Mouse (Mus musculus) embryonic facial prominence, embryonic 10.5 days (tissue): ENCODE measurements around the gene Tmed1. TPM values are rescaled to one million over a fixed set of nuclear protein-coding genes. Genes with fewer than 3 reads are reported as not detected.
A peak's percentile ranks its signal among the peaks of the same experiment; 100 is the strongest.

Experiments
- DNase-seq: peaks from one replicate; pipeline ENCODE4 v3.0.0-alpha.2; 2017; ENCODE audit warnings: low spot score
- H3K27ac ChIP-seq: fragments of 300-500 bp; sonication (generic); replicated peaks from 2 replicates; pipeline ENCODE4 v1.5.1; 2016; ENCODE audit warnings: mild to moderate bottlenecking
- H3K27me3 ChIP-seq: fragments of 300-500 bp; sonication (generic); replicated peaks from 2 replicates; pipeline ENCODE4 v1.6.1; 2016; ENCODE audit warnings: low read depth, mild to moderate bottlenecking; ENCODE audit not compliant: poor library complexity, severe bottlenecking
- H3K36me3 ChIP-seq: fragments of 300-500 bp; sonication (generic); replicated peaks from 2 replicates; pipeline ENCODE4 v1.6.1; 2016; ENCODE audit warnings: mild to moderate bottlenecking, moderate library complexity
- H3K4me1 ChIP-seq: fragments of 300-500 bp; sonication (generic); 2 replicates; pipeline ENCODE4 v1.6.1; 2016
- H3K4me3 ChIP-seq: fragments of 300-500 bp; sonication (generic); 2 replicates; pipeline ENCODE4 v1.5.1; 2016; ENCODE audit warnings: mild to moderate bottlenecking, moderate library complexity
- H3K9me3 ChIP-seq: fragments of 300-500 bp; sonication (generic); 2 replicates; pipeline ENCODE4 v1.6.1; 2016; ENCODE audit warnings: mild to moderate bottlenecking
- WGBS: fragments of 180-500 bp; shearing (Covaris S2); methylation state at CpG from one replicate; pipeline ENCODE4 v1.1.7; 2016; 5-methylcytosine and 5-hydroxymethylcytosine counted together
- polyA plus RNA-seq: library from polyadenylated mRNA; unstranded; fragments of >200 nt; fragmentation: Nextera tagmentation; extraction: Ambion mirVana; gene quantifications from 2 replicates; pipeline ENCODE4 v1.2.1, GENCODE M21; 2016

The Tmed1 gene
- polyA plus RNA-seq, 1 experiment from 2014 or later: 119 TPM

GRCm38 (mm10) chr9:21517947-21518495 is 8.0 kb upstream of the Tmed1 start:
- DNase-seq: no peak
- Histone ChIP-seq H3K36me3 (no peaks in the 10 kb centered on the region; the same call in 1 of the 2 replicates), H3K4me1 (no peaks in the 10 kb centered on the region), H3K27me3 (no peaks in the 10 kb centered on the region), H3K4me3 (no peak overlapping the region), H3K27ac (no peak overlapping the region), H3K9me3 (peaks cover 8% of the 10 kb centered on the region)
- WGBS: 75% methylated on average over 6 of the region's 6 CpGs

- Histone ChIP-seq H3K9me3 (peaks cover 3% of the 10 kb centered on the region; the same call in 1 of the 2 replicates), H3K27me3 (no peaks in the 10 kb centered on the region), H3K27ac (no peak overlapping the region), H3K4me3 (no peak overlapping the region), H3K4me1 (peaks cover 20% of the 10 kb centered on the region), H3K36me3 (peaks cover 7% of the 10 kb centered on the region)
- WGBS: 98% methylated on average over 4 of the region's 4 CpGs
- DNase-seq: no peak
Measured at GRCm38 (mm10) chr9:21513466-21513865, 3.4 kb upstream of the Tmed1 start.

GRCm38 (mm10) chr9:21511052-21511451 is 1.0 kb upstream of the Tmed1 start:
- Histone ChIP-seq H3K9me3 (peaks cover 3% of the 10 kb centered on the region; the same call in 1 of the 2 replicates), H3K36me3 (peaks cover 31% of the 10 kb centered on the region), H3K27ac (peak overlapping the region; percentile 94), H3K4me1 (peaks cover 20% of the 10 kb centered on the region), H3K4me3 (peak overlapping the region; percentile 80), H3K27me3 (no peaks in the 10 kb centered on the region)
- DNase-seq: no peak
- 78% methylated on average over 9 of the region's 9 CpGs for WGBS

- peaks cover 3% of the 10 kb centered on the region; the same call in 1 of the 2 replicates for H3K9me3 ChIP-seq
- H3K27me3 ChIP-seq: no peaks in the 10 kb centered on the region
- DNase-seq: no peak
- H3K4me1 ChIP-seq: peaks cover 20% of the 10 kb centered on the region
- peaks cover 35% of the 10 kb centered on the region for H3K36me3 ChIP-seq
- H3K27ac ChIP-seq: peak overlapping the region; percentile 94
- peak overlapping the region; percentile 80 for H3K4me3 ChIP-seq
- 6% methylated on average over 7 of the region's 7 CpGs for WGBS
Measured at GRCm38 (mm10) chr9:21510689-21511015, 600 bp upstream of the Tmed1 start.

- no peak for DNase-seq
- Histone ChIP-seq H3K27me3 (no peaks in the 10 kb centered on the region), H3K4me1 (peaks cover 20% of the 10 kb centered on the region), H3K27ac (peak overlapping the region; percentile 94; the same call in 1 of the 2 replicates), H3K36me3 (peaks cover 53% of the 10 kb centered on the region), H3K9me3 (peaks cover 3% of the 10 kb centered on the region; the same call in 1 of the 2 replicates), H3K4me3 (peak overlapping the region; percentile 80)
- 74% methylated on average over 7 of the region's 7 CpGs for WGBS
Measured at GRCm38 (mm10) chr9:21508871-21509404, 1.1 kb downstream of the Tmed1 start.

- Histone ChIP-seq H3K36me3 (peaks cover 63% of the 10 kb centered on the region), H3K4me3 (no peak overlapping the region), H3K27ac (no peak overlapping the region), H3K27me3 (no peaks in the 10 kb centered on the region), H3K9me3 (no peaks in the 10 kb centered on the region), H3K4me1 (peaks cover 20% of the 10 kb centered on the region)
- DNase-seq: no peak
- WGBS: 93% methylated on average over 15 of the region's 15 CpGs
Measured at GRCm38 (mm10) chr9:21507753-21508430, 2.2 kb downstream of the Tmed1 start.

GRCm38 (mm10) chr9:21505767-21506166 is 4.3 kb downstream of the Tmed1 start:
- H3K4me1 ChIP-seq: peaks cover 15% of the 10 kb centered on the region
- no peaks in the 10 kb centered on the region for H3K27me3 ChIP-seq
- H3K4me3 ChIP-seq: no peak overlapping the region
- peaks cover 69% of the 10 kb centered on the region for H3K36me3 ChIP-seq
- H3K9me3 ChIP-seq: no peaks in the 10 kb centered on the region
- no peak for DNase-seq
- no peak overlapping the region for H3K27ac ChIP-seq

GRCm38 (mm10) chr9:21503352-21503751 is 6.7 kb downstream of the Tmed1 start:
- no peak for DNase-seq
- Histone ChIP-seq H3K36me3 (peaks cover 78% of the 10 kb centered on the region), H3K27me3 (no peaks in the 10 kb centered on the region), H3K9me3 (no peaks in the 10 kb centered on the region), H3K4me3 (no peak overlapping the region), H3K27ac (no peak overlapping the region), H3K4me1 (peaks cover 2% of the 10 kb centered on the region; the same call in 1 of the 2 replicates)
- 94% methylated on average over 8 of the region's 8 CpGs for WGBS

- no peak overlapping the region for H3K4me3 ChIP-seq
- no peak for DNase-seq
- H3K4me1 ChIP-seq: peaks cover 50% of the 10 kb centered on the region
- H3K36me3 ChIP-seq: peaks cover 57% of the 10 kb centered on the region
- H3K27me3 ChIP-seq: no peaks in the 10 kb centered on the region
- H3K9me3 ChIP-seq: no peaks in the 10 kb centered on the region
- peak overlapping the region; percentile 87 for H3K27ac ChIP-seq
- 92% methylated on average over 12 of the region's 12 CpGs for WGBS
Measured at GRCm38 (mm10) chr9:21498284-21498902, 11.7 kb downstream of the Tmed1 start.

- Histone ChIP-seq H3K9me3 (no peaks in the 10 kb centered on the region), H3K4me3 (no peak overlapping the region), H3K4me1 (peaks cover 50% of the 10 kb centered on the region), H3K27me3 (no peaks in the 10 kb centered on the region), H3K27ac (peak overlapping the region; percentile 87), H3K36me3 (peaks cover 57% of the 10 kb centered on the region)
- DNase-seq: no peak
- 96% methylated on average over 2 of the region's 2 CpGs for WGBS
Measured at GRCm38 (mm10) chr9:21497664-21498063, 12.4 kb downstream of the Tmed1 start.

- DNase-seq: no peak
- 72% methylated on average over 16 of the region's 16 CpGs for WGBS
- Histone ChIP-seq H3K4me3 (peak overlapping the region; percentile 44), H3K27ac (peak overlapping the region; percentile 87), H3K4me1 (peaks cover 50% of the 10 kb centered on the region), H3K27me3 (no peaks in the 10 kb centered on the region), H3K36me3 (peaks cover 62% of the 10 kb centered on the region), H3K9me3 (no peaks in the 10 kb centered on the region)
Measured at GRCm38 (mm10) chr9:21497050-21497542, 13.0 kb downstream of the Tmed1 start.

GRCm38 (mm10) chr9:21496308-21497049 is 13.6 kb downstream of the Tmed1 start:
- peak; percentile 91 for DNase-seq
- H3K4me1 ChIP-seq: peaks cover 50% of the 10 kb centered on the region
- no peaks in the 10 kb centered on the region for H3K27me3 ChIP-seq
- WGBS: 50% methylated on average over 19 of the region's 19 CpGs
- peaks cover 65% of the 10 kb centered on the region for H3K36me3 ChIP-seq
- peak overlapping the region; percentile 87 for H3K27ac ChIP-seq
- peak overlapping the region; percentile 44 for H3K4me3 ChIP-seq
- no peaks in the 10 kb centered on the region for H3K9me3 ChIP-seq
